Mouse (Mus musculus): ENCODE data around the gene Gadl1. TPM values are rescaled to one million over a fixed set of nuclear protein-coding genes. Genes with fewer than 3 reads are reported as not detected.

Gadl1 gene
- polyA plus RNA-seq, 1 experiment, result 3.6 TPM

GRCm38 (mm10) chr9:115914006-115914405 lies 4.8 kb downstream of the Gadl1 start:
- Histone ChIP-seq H3ac (ENCODE audit: control insufficient read depth, insufficient read length) (no peak overlapping the region), H3K4me3 (no peak overlapping the region), H3K79me2 (ENCODE audit: control insufficient read depth, insufficient read depth) (no peaks in the 10 kb centered on the region), H3K4me2 (ENCODE audit: low read depth) (no peak overlapping the region), H3K27me3 (ENCODE audit: control insufficient read depth, insufficient read depth, insufficient read length) (no peaks in the 10 kb centered on the region), H3K36me3 (ENCODE audit: control insufficient read depth, insufficient read depth) (no peaks in the 10 kb centered on the region)
- no peak for TF ChIP-seq CEBPB (IDR thresholded peaks at IDR 0.05; ENCODE audit: insufficient read depth, poor library complexity, severe bottlenecking)
- no peak for TF ChIP-seq TCF3 (IDR thresholded peaks at IDR 0.05; ENCODE audit: insufficient read length, low read depth)
- no peak for TF ChIP-seq E2F4 (IDR thresholded peaks at IDR 0.05; ENCODE audit: insufficient read depth)

GRCm38 (mm10) chr9:115915586-115916270 lies 6.5 kb downstream of the Gadl1 start:
- TF ChIP-seq E2F4 (IDR thresholded peaks at IDR 0.05; ENCODE audit: insufficient read depth) (no peak), SRF (IDR thresholded peaks at IDR 0.05; ENCODE audit: control insufficient read depth, insufficient read length, low read depth) (no peak), TCF3 (IDR thresholded peaks at IDR 0.05; ENCODE audit: insufficient read length, low read depth) (no peak), MYOD1 (IDR thresholded peaks at IDR 0.05; ENCODE audit: control insufficient read depth in 1 of 3, insufficient read length in 2 of 3, low read depth in 2 of 3) (no peak), TCF12 (IDR thresholded peaks at IDR 0.05; ENCODE audit: insufficient read depth, poor library complexity, severe bottlenecking) (no peak), MAX (IDR thresholded peaks at IDR 0.05; ENCODE audit: low read depth) (no peak), POLR2A (IDR thresholded peaks at IDR 0.05; ENCODE audit: insufficient read length, low read depth) (no peak), CEBPB (IDR thresholded peaks at IDR 0.05; ENCODE audit: insufficient read depth, poor library complexity, severe bottlenecking) (no peak), USF1 (IDR thresholded peaks at IDR 0.05; ENCODE audit: low read depth) (no peak), MYOG (IDR thresholded peaks at IDR 0.05; ENCODE audit: control insufficient read depth in 1 of 3, insufficient read depth in 1 of 3, insufficient read length in 2 of 3, low read depth in 2 of 3) (no peak), POLR2AphosphoS2 (IDR thresholded peaks at IDR 0.05; ENCODE audit: insufficient read length, low read depth) (no peak), REST (IDR thresholded peaks at IDR 0.05; ENCODE audit: insufficient read depth, insufficient read length) (no peak)
- Histone ChIP-seq H3ac (ENCODE audit: control insufficient read depth, insufficient read length) (no peak overlapping the region), H3K27me3 (ENCODE audit: control insufficient read depth, insufficient read depth, insufficient read length) (no peaks in the 10 kb centered on the region), H3K79me2 (ENCODE audit: control insufficient read depth, insufficient read depth) (no peaks in the 10 kb centered on the region), H3K4me2 (ENCODE audit: low read depth) (no peak overlapping the region), H3K4me3 (no peak overlapping the region), H3K36me3 (ENCODE audit: control insufficient read depth, insufficient read depth) (no peaks in the 10 kb centered on the region)

DNA sequence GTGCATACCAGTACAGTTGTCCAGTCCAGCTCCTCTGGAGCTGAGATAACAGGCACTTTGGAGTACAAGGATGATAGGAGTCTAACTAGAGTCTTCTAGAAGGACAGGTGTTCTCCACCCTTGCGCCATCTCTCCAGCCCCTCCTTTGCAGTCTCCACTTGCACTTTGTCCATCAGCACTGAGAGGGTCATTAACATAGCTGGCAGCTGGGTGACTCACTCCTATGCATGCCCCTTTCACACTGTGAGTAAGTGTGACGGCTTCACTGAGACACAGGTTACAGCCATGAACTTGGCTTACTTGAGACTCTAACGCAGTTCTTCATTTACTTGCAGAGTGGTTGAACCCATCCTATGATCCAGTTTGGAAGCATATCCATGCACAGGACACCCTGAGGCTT lies 10.5 kb downstream of the Gadl1 start:
- no peak overlapping the region for H3K4me2 ChIP-seq (ENCODE audit: low read depth)
- H3K79me2 ChIP-seq (ENCODE audit: control insufficient read depth, insufficient read depth), result no peaks in the 10 kb centered on the region
- H3K4me3 ChIP-seq, result no peak overlapping the region
- no peaks in the 10 kb centered on the region for H3K27me3 ChIP-seq (ENCODE audit: control insufficient read depth, insufficient read depth, insufficient read length)
- no peak for TF ChIP-seq E2F4 (IDR thresholded peaks at IDR 0.05; ENCODE audit: insufficient read depth)
- no peak for TF ChIP-seq USF1 (IDR thresholded peaks at IDR 0.05; ENCODE audit: low read depth)
- TF ChIP-seq CEBPB (IDR thresholded peaks at IDR 0.05; ENCODE audit: insufficient read depth, poor library complexity, severe bottlenecking), result no peak
- no peak for TF ChIP-seq TCF12 (IDR thresholded peaks at IDR 0.05; ENCODE audit: insufficient read depth, poor library complexity, severe bottlenecking)
- TF ChIP-seq POLR2AphosphoS2 (IDR thresholded peaks at IDR 0.05; ENCODE audit: insufficient read length, low read depth), result no peak
- no peak for TF ChIP-seq REST (IDR thresholded peaks at IDR 0.05; ENCODE audit: insufficient read depth, insufficient read length)
- no peak for TF ChIP-seq MYOG (IDR thresholded peaks at IDR 0.05; ENCODE audit: control insufficient read depth in 1 of 3, insufficient read depth in 1 of 3, insufficient read length in 2 of 3, low read depth in 2 of 3)
- TF ChIP-seq MYOD1 (IDR thresholded peaks at IDR 0.05; ENCODE audit: control insufficient read depth in 1 of 3, insufficient read length in 2 of 3, low read depth in 2 of 3), result no peak
- TF ChIP-seq SRF (IDR thresholded peaks at IDR 0.05; ENCODE audit: control insufficient read depth, insufficient read length, low read depth), result no peak
- H3ac ChIP-seq (ENCODE audit: control insufficient read depth, insufficient read length), result no peak overlapping the region
- H3K36me3 ChIP-seq (ENCODE audit: control insufficient read depth, insufficient read depth), result no peaks in the 10 kb centered on the region

DNA sequence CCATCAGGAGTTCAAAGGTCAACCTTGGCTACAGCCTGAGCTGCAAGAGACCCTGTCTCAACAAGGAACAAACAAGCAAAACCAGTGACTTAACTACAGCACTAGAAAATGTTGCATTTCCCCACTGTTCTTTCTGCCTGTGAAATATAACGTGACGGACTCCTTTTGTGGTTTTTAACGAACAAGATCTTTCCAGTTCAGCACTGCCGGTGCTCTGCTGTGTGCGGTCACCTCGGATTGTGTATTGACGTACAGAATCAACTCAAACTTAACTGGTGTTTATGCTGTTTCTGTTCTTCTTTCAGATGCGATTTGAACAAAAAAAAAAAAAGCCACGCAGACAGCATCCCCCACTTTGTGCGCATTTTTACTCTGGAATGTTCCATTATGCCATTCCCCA lies 13.4 kb downstream of the Gadl1 start:
- Histone ChIP-seq H3K4me3 (no peak overlapping the region), H3K79me2 (ENCODE audit: control insufficient read depth, insufficient read depth) (no peaks in the 10 kb centered on the region), H3K27me3 (ENCODE audit: control insufficient read depth, insufficient read depth, insufficient read length) (no peaks in the 10 kb centered on the region), H3ac (ENCODE audit: control insufficient read depth, insufficient read length) (no peak overlapping the region), H3K36me3 (ENCODE audit: control insufficient read depth, insufficient read depth) (no peaks in the 10 kb centered on the region), H3K4me2 (ENCODE audit: low read depth) (no peak overlapping the region)
- TF ChIP-seq MYOD1 (IDR thresholded peaks at IDR 0.05; ENCODE audit: control insufficient read depth in 1 of 3, insufficient read length in 2 of 3, low read depth in 2 of 3) (no peak), POLR2A (IDR thresholded peaks at IDR 0.05; ENCODE audit: insufficient read length, low read depth) (no peak), USF1 (IDR thresholded peaks at IDR 0.05; ENCODE audit: low read depth) (no peak), TCF12 (IDR thresholded peaks at IDR 0.05; ENCODE audit: insufficient read depth, poor library complexity, severe bottlenecking) (no peak), TCF3 (IDR thresholded peaks at IDR 0.05; ENCODE audit: insufficient read length, low read depth) (no peak), MAX (IDR thresholded peaks at IDR 0.05; ENCODE audit: low read depth) (no peak), REST (IDR thresholded peaks at IDR 0.05; ENCODE audit: insufficient read depth, insufficient read length) (no peak), POLR2AphosphoS2 (IDR thresholded peaks at IDR 0.05; ENCODE audit: insufficient read length, low read depth) (no peak), CEBPB (IDR thresholded peaks at IDR 0.05; ENCODE audit: insufficient read depth, poor library complexity, severe bottlenecking) (no peak), E2F4 (IDR thresholded peaks at IDR 0.05; ENCODE audit: insufficient read depth) (no peak), MYOG (IDR thresholded peaks at IDR 0.05; ENCODE audit: control insufficient read depth in 1 of 3, insufficient read depth in 1 of 3, insufficient read length in 2 of 3, low read depth in 2 of 3) (no peak), SRF (IDR thresholded peaks at IDR 0.05; ENCODE audit: control insufficient read depth, insufficient read length, low read depth) (no peak)

- H3ac ChIP-seq (ENCODE audit: control insufficient read depth, insufficient read length), result no peak overlapping the region
- H3K79me2 ChIP-seq (ENCODE audit: control insufficient read depth, insufficient read depth), result no peaks in the 10 kb centered on the region
- H3K27me3 ChIP-seq (ENCODE audit: control insufficient read depth, insufficient read depth, insufficient read length), result no peaks in the 10 kb centered on the region
- H3K36me3 ChIP-seq (ENCODE audit: control insufficient read depth, insufficient read depth), result no peaks in the 10 kb centered on the region
- H3K4me3 ChIP-seq, result no peak overlapping the region
- H3K4me2 ChIP-seq (ENCODE audit: low read depth), result no peak overlapping the region
- no peak for TF ChIP-seq TCF3 (IDR thresholded peaks at IDR 0.05; ENCODE audit: insufficient read length, low read depth)
- TF ChIP-seq REST (IDR thresholded peaks at IDR 0.05; ENCODE audit: insufficient read depth, insufficient read length), result no peak
- no peak for TF ChIP-seq TCF12 (IDR thresholded peaks at IDR 0.05; ENCODE audit: insufficient read depth, poor library complexity, severe bottlenecking)
- TF ChIP-seq MYOD1 (IDR thresholded peaks at IDR 0.05; ENCODE audit: control insufficient read depth in 1 of 3, insufficient read length in 2 of 3, low read depth in 2 of 3), result no peak
- no peak for TF ChIP-seq USF1 (IDR thresholded peaks at IDR 0.05; ENCODE audit: low read depth)
- no peak for TF ChIP-seq SRF (IDR thresholded peaks at IDR 0.05; ENCODE audit: control insufficient read depth, insufficient read length, low read depth)
- TF ChIP-seq CEBPB (IDR thresholded peaks at IDR 0.05; ENCODE audit: insufficient read depth, poor library complexity, severe bottlenecking), result no peak
- TF ChIP-seq MAX (IDR thresholded peaks at IDR 0.05; ENCODE audit: low read depth), result no peak
- TF ChIP-seq E2F4 (IDR thresholded peaks at IDR 0.05; ENCODE audit: insufficient read depth), result no peak
- TF ChIP-seq POLR2A (IDR thresholded peaks at IDR 0.05; ENCODE audit: insufficient read length, low read depth), result no peak
- no peak for TF ChIP-seq MYOG (IDR thresholded peaks at IDR 0.05; ENCODE audit: control insufficient read depth in 1 of 3, insufficient read depth in 1 of 3, insufficient read length in 2 of 3, low read depth in 2 of 3)
- no peak for TF ChIP-seq POLR2AphosphoS2 (IDR thresholded peaks at IDR 0.05; ENCODE audit: insufficient read length, low read depth)
Observed at GRCm38 (mm10) chr9:115924094-115924493, 14.8 kb downstream of the Gadl1 start.
